8 mouse cellular contexts compared by ENCODE assay signal in the genomic region with DNA sequence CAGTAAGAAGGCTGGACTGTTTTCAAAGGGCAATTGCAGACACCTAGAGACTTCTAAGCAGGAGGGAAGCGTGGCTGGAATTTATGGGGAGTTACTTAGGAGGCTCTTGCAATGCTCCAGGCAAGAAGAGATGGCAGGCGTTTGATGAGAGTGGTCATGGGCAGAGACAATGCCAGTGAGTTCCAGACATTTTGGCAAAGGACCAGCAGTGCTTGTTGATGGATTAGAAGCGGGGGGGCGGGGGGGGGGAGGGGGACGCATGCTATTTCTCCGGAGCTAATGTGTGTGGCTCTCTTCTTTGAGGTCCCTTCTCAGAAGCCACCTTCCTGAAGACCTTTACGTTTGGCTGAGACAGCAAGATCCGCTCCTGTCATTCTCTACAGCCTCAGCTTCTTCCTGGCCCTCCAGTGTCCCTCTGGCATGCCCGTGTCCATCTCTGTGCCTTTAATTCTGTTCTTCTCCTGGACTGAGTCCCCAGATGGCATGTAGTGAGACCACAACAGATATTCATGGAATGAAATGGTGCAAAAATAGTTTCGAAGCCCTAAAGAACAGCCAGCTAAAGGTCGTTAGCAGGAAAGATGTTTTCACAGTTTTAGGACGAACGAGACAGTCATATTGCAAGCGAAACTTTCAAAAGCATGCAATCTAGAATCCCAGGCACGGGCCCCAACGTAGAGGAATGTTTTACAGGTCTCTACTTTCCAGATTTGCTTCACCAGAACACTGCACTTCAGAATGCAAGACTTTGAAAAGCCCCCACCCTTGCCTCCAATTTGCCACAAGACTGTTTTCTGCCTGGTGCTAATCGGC. TPM values are rescaled to one million over a fixed set of nuclear protein-coding genes. Genes with fewer than 3 reads are reported as not detected.
A peak's percentile ranks its signal among the peaks of the same experiment; 100 is the strongest.
DNase-seq lines count a peak whose midpoint lies in the region; ATAC-seq and TF ChIP-seq lines count a peak whose summit lies in the region.
"Had no signal": no experiment of that assay in that cellular context is flagged by ENCODE, and none has a peak within 500 bp of the region (broad histone marks: within the 10 kb centered on the region; RNA-seq: fewer than 3 reads in every experiment).

No protein-coding gene starts in this region.

- H3K4me3 ChIP-seq in layer of hippocampus, adult 2 months = no peak overlapping the region
- H3K4me3 ChIP-seq in embryonic facial prominence, embryonic 13.5 days = no peak overlapping the region
- H3K4me3 ChIP-seq in neural tube, embryonic 12.5 days = no peak overlapping the region
- H3K4me3 ChIP-seq: erythroblast, embryonic 14.5 days had no signal

- no peaks in the 10 kb centered on the region for H3K27me3 ChIP-seq in embryonic facial prominence, embryonic 13.5 days
- no peaks in the 10 kb centered on the region for H3K27me3 ChIP-seq in neural tube, embryonic 12.5 days (replicated peaks)

- H3K4me2 ChIP-seq in embryonic facial prominence, embryonic 13.5 days = peak overlapping the region; percentile 19
- no peak overlapping the region for H3K4me2 ChIP-seq in neural tube, embryonic 12.5 days (replicated peaks)

- no peaks in the 10 kb centered on the region for H3K9me3 ChIP-seq in embryonic facial prominence, embryonic 13.5 days
- H3K9me3 ChIP-seq in neural tube, embryonic 12.5 days = no peaks in the 10 kb centered on the region

- peaks cover 28% of the 10 kb centered on the region for H3K4me1 ChIP-seq in embryonic facial prominence, embryonic 13.5 days
- peaks cover 11% of the 10 kb centered on the region; the same call in 1 of the 2 replicates for H3K4me1 ChIP-seq in neural tube, embryonic 12.5 days

- DNase-seq in layer of hippocampus, adult 2 months (ENCODE audit: low spot score in 2 of 2) = no peak
- DNase-seq in layer of hippocampus, adult 8-10 months (ENCODE audit: low spot score in 2 of 2) = no peak
- peak; percentile 4 to 13 for DNase-seq in heart, postnatal 10 days
- DNase-seq in urinary bladder, postnatal 25 days (ENCODE audit: low spot score) = no peak
- DNase-seq in kidney, postnatal 14 days = no peak

- intact Hi-C loops in heart, postnatal 10 days (cut with DNase I) = no loop called here

- H3K9ac ChIP-seq in embryonic facial prominence, embryonic 13.5 days = 0 out of 2 replicates have a peak overlapping the region, but pooled peaks have one; percentile 6
- H3K9ac ChIP-seq in neural tube, embryonic 12.5 days = 0 out of 2 replicates have a peak overlapping the region, but pooled peaks have one; percentile 13

- ATAC-seq in embryonic facial prominence, embryonic 13.5 days (ENCODE audit: insufficient number of reproducible peaks, insufficient read depth, low FRiP score, low TSS enrichment, low read depth) = no peak
- ATAC-seq in neural tube, embryonic 12.5 days (ENCODE audit: low FRiP score, low read depth) = no peak

- H3K36me3 ChIP-seq in embryonic facial prominence, embryonic 13.5 days = no peaks in the 10 kb centered on the region
- no peaks in the 10 kb centered on the region for H3K36me3 ChIP-seq in neural tube, embryonic 12.5 days

- peak overlapping the region; percentile 73 for H3K27ac ChIP-seq in layer of hippocampus, adult 2 months
- H3K27ac ChIP-seq in embryonic facial prominence, embryonic 13.5 days = peak overlapping the region; percentile 92
- no peak overlapping the region for H3K27ac ChIP-seq in neural tube, embryonic 12.5 days

- WGBS in embryonic facial prominence, embryonic 13.5 days = 43% methylated on average over 17 of the region's 17 CpGs
- 74% methylated on average over 17 of the region's 17 CpGs for WGBS in neural tube, embryonic 12.5 days

- TF ChIP-seq CTCF in layer of hippocampus, adult 2 months (conservative IDR thresholded peaks at IDR 0.05) = no peak

RNA-seq across cellular contexts. Expression of a gene that starts 53.8 kb away (rescaled TPM):
- not detected for total RNA-seq in layer of hippocampus, adult 2 months (2021)
- total RNA-seq in layer of hippocampus, adult 8-10 months (2022) = under 1 TPM in 1 of 4 experiments, not detected in 3; 0.54 TPM
- not detected in 2 replicates for polyA plus RNA-seq in embryonic facial prominence, embryonic 13.5 days (2015; fragmentation: Nextera tagmentation; extraction: Ambion mirVana)
- under 1 TPM; 0.55 to 0.77 TPM for total RNA-seq in heart, postnatal 10 days (2021)
- polyA plus RNA-seq in neural tube, embryonic 12.5 days (2016; fragmentation: Nextera tagmentation; extraction: Ambion mirVana) = 0.24 and 0.26 TPM in 2 replicates

Comparison
In these comparisons a context has a peak if more than half of its experiments do, and no peak if none do; other contexts are left out.
1. DNase-seq: peak in heart, postnatal 10 days (2 of 2); none in layer of hippocampus, adult 2 months (0 of 2), layer of hippocampus, adult 8-10 months (0 of 2), urinary bladder, postnatal 25 days (single experiment) and kidney, postnatal 14 days (single experiment).